Mouse (Mus musculus) intestine, embryonic 15.5 days (tissue): Measurements from ENCODE around the gene Pzp. TPM values are rescaled to one million over a fixed set of nuclear protein-coding genes. Genes with fewer than 3 reads are reported as not detected.
A peak's percentile ranks its signal among the peaks of the same experiment; 100 is the strongest.

ENCODE experiments used
- ATAC-seq: fragments of 200-750 bp; cut with Nextera tagmentation; 2 replicates; pipeline ENCODE4 v1.8.0; 2017; ENCODE audit warnings: moderate TSS enrichment, moderate library complexity
- H3K27ac ChIP-seq: fragments of 300-500 bp; sonication (generic); 2 replicates; pipeline ENCODE4 v1.5.1; 2015; ENCODE audit warnings: mild to moderate bottlenecking, inconsistent platforms
- H3K27me3 ChIP-seq: fragments of 300-500 bp; sonication (generic); replicated peaks from 2 replicates; pipeline ENCODE4 v1.6.1; 2015; ENCODE audit warnings: inconsistent platforms
- H3K36me3 ChIP-seq: fragments of 300-500 bp; sonication (generic); 2 replicates; pipeline ENCODE4 v1.6.1; 2015; ENCODE audit warnings: inconsistent platforms
- H3K4me1 ChIP-seq: fragments of 300-500 bp; sonication (generic); replicated peaks from 2 replicates; pipeline ENCODE4 v1.6.1; 2015; ENCODE audit warnings: inconsistent platforms
- H3K4me2 ChIP-seq: fragments of 300-500 bp; sonication (generic); replicated peaks from 2 replicates; pipeline ENCODE4 v1.6.1; 2015; ENCODE audit warnings: mild to moderate bottlenecking, inconsistent platforms
- H3K4me3 ChIP-seq: fragments of 300-500 bp; sonication (generic); replicated peaks from 2 replicates; pipeline ENCODE4 v1.5.1; 2015; ENCODE audit warnings: inconsistent platforms
- H3K9ac ChIP-seq: fragments of 300-500 bp; sonication (generic); 2 replicates; pipeline ENCODE4 v1.6.1; 2015; ENCODE audit warnings: inconsistent platforms
- H3K9me3 ChIP-seq: fragments of 300-500 bp; sonication (generic); 2 replicates; pipeline ENCODE4 v1.6.1; 2016; ENCODE audit warnings: inconsistent platforms
- WGBS: fragments of 180-500 bp; shearing (Covaris S2); methylation state at CpG from one replicate; pipeline ENCODE4 v1.1.7; 2015; 5-methylcytosine and 5-hydroxymethylcytosine counted together
- polyA plus RNA-seq: library from polyadenylated mRNA; unstranded; fragments of >200 nt; fragmentation: Nextera tagmentation; extraction: Ambion mirVana; gene quantifications from 2 replicates; pipeline ENCODE4 v1.2.1, GENCODE M21; 2015

The Pzp gene
- 2.0 and 3.8 TPM in 2 replicates for polyA plus RNA-seq

GRCm38 (mm10) chr6:128526601-128527000, at the start of gene Pzp:
Gene Pzp, minus strand, starts transcription at chr6:128526720.
- WGBS, result 73% methylated on average over 4 of the region's 4 CpGs
- Histone ChIP-seq H3K36me3 (no peaks in the 10 kb centered on the region), H3K4me2 (no peak within 1 kb of the TSS), H3K9ac (no peak within 1 kb of the TSS), H3K27me3 (no peaks in the 10 kb centered on the region), H3K4me1 (no peaks in the 10 kb centered on the region), H3K9me3 (no peaks in the 10 kb centered on the region), H3K4me3 (no peak within 1 kb of the TSS), H3K27ac (no peak within 1 kb of the TSS)
- no peak for ATAC-seq

GRCm38 (mm10) chr6:128566589-128566988, 40.1 kb upstream of the Pzp start:
- WGBS, result 89% methylated on average over 11 of the region's 11 CpGs
- Histone ChIP-seq H3K9ac (no peak overlapping the region), H3K27me3 (no peaks in the 10 kb centered on the region), H3K4me1 (no peaks in the 10 kb centered on the region), H3K9me3 (no peaks in the 10 kb centered on the region), H3K27ac (no peak overlapping the region), H3K4me3 (no peak overlapping the region), H3K36me3 (no peaks in the 10 kb centered on the region), H3K4me2 (no peak overlapping the region)
- no peak for ATAC-seq

GRCm38 (mm10) chr6:128554049-128554448, 27.5 kb upstream of the Pzp start:
- 83% methylated on average over 7 of the region's 7 CpGs for WGBS
- no peak overlapping the region for H3K27ac ChIP-seq

GRCm38 (mm10) chr6:128549463-128550452, 23.2 kb upstream of the Pzp start:
- no peak overlapping the region for H3K4me3 ChIP-seq
- H3K4me2 ChIP-seq, result peak overlapping the region; percentile 24; the same call in 1 of the 2 replicates
- no peaks in the 10 kb centered on the region for H3K36me3 ChIP-seq
- peak; percentile 96 for ATAC-seq
- no peaks in the 10 kb centered on the region for H3K27me3 ChIP-seq
- H3K27ac ChIP-seq, result peak overlapping the region; percentile 29
- no peak overlapping the region for H3K9ac ChIP-seq
- 61% methylated on average over 15 of the region's 15 CpGs for WGBS
- no peaks in the 10 kb centered on the region for H3K4me1 ChIP-seq
- no peaks in the 10 kb centered on the region for H3K9me3 ChIP-seq

More at GRCm38 (mm10) chr6:128554049-128554448, 27.5 kb upstream of the Pzp start:
- ATAC-seq, result no peak
- Histone ChIP-seq H3K4me3 (no peak overlapping the region), H3K9ac (no peak overlapping the region), H3K4me2 (no peak overlapping the region), H3K4me1 (no peaks in the 10 kb centered on the region), H3K36me3 (no peaks in the 10 kb centered on the region), H3K27me3 (no peaks in the 10 kb centered on the region), H3K9me3 (no peaks in the 10 kb centered on the region)

- no peaks in the 10 kb centered on the region for H3K9me3 ChIP-seq
- H3K27me3 ChIP-seq, result no peaks in the 10 kb centered on the region
- H3K36me3 ChIP-seq, result no peaks in the 10 kb centered on the region
- H3K27ac ChIP-seq, result no peak overlapping the region
- H3K4me3 ChIP-seq, result no peak overlapping the region
- ATAC-seq, result no peak
- no peaks in the 10 kb centered on the region for H3K4me1 ChIP-seq
- WGBS, result 82% methylated on average over 10 of the region's 10 CpGs
- no peak overlapping the region for H3K4me2 ChIP-seq
- no peak overlapping the region for H3K9ac ChIP-seq
These were observed 22.0 kb upstream of the Pzp start for GRCm38 (mm10) chr6:128548532-128548931.

GRCm38 (mm10) chr6:128545402-128545801, 18.9 kb upstream of the Pzp start:
- no peak overlapping the region for H3K4me3 ChIP-seq
- H3K27ac ChIP-seq, result no peak overlapping the region
- no peaks in the 10 kb centered on the region for H3K36me3 ChIP-seq
- no peak overlapping the region for H3K9ac ChIP-seq
- H3K4me2 ChIP-seq, result no peak overlapping the region
- H3K4me1 ChIP-seq, result no peaks in the 10 kb centered on the region
- ATAC-seq, result no peak
- 84% methylated on average over 4 of the region's 4 CpGs for WGBS
- no peaks in the 10 kb centered on the region for H3K27me3 ChIP-seq
- no peaks in the 10 kb centered on the region for H3K9me3 ChIP-seq

GRCm38 (mm10) chr6:128543226-128543625, 16.7 kb upstream of the Pzp start:
- Histone ChIP-seq H3K36me3 (no peaks in the 10 kb centered on the region), H3K9ac (no peak overlapping the region), H3K27ac (no peak overlapping the region), H3K9me3 (no peaks in the 10 kb centered on the region), H3K27me3 (no peaks in the 10 kb centered on the region), H3K4me1 (no peaks in the 10 kb centered on the region), H3K4me3 (no peak overlapping the region), H3K4me2 (peak overlapping the region; percentile 42)
- ATAC-seq, result peak; percentile 71
- 60% methylated on average over 13 of the region's 13 CpGs for WGBS

- Histone ChIP-seq H3K4me2 (no peak overlapping the region), H3K36me3 (no peaks in the 10 kb centered on the region), H3K9me3 (no peaks in the 10 kb centered on the region), H3K27me3 (no peaks in the 10 kb centered on the region), H3K27ac (no peak overlapping the region), H3K9ac (no peak overlapping the region), H3K4me3 (no peak overlapping the region), H3K4me1 (no peaks in the 10 kb centered on the region)
- WGBS, result 83% methylated on average over 2 of the region's 2 CpGs
- ATAC-seq, result peak; percentile 65
These were observed 8.7 kb upstream of the Pzp start for GRCm38 (mm10) chr6:128535250-128535649.

GRCm38 (mm10) chr6:128533296-128533695, 6.8 kb upstream of the Pzp start:
- no peak overlapping the region for H3K9ac ChIP-seq
- no peak overlapping the region for H3K4me2 ChIP-seq
- H3K36me3 ChIP-seq, result no peaks in the 10 kb centered on the region
- H3K27me3 ChIP-seq, result no peaks in the 10 kb centered on the region
- H3K27ac ChIP-seq, result no peak overlapping the region
- H3K4me1 ChIP-seq, result no peaks in the 10 kb centered on the region
- no peaks in the 10 kb centered on the region for H3K9me3 ChIP-seq
- WGBS, result 82% methylated on average over 6 of the region's 6 CpGs
- ATAC-seq, result no peak
- H3K4me3 ChIP-seq, result no peak overlapping the region

GRCm38 (mm10) chr6:128532701-128533100, 6.2 kb upstream of the Pzp start:
- Histone ChIP-seq H3K36me3 (no peaks in the 10 kb centered on the region), H3K4me2 (no peak overlapping the region), H3K4me3 (no peak overlapping the region), H3K27ac (no peak overlapping the region), H3K9me3 (no peaks in the 10 kb centered on the region), H3K27me3 (no peaks in the 10 kb centered on the region), H3K9ac (no peak overlapping the region), H3K4me1 (no peaks in the 10 kb centered on the region)
- no peak for ATAC-seq
- WGBS, result 80% methylated on average over 9 of the region's 9 CpGs

- Histone ChIP-seq H3K4me3 (no peak overlapping the region), H3K4me2 (no peak overlapping the region), H3K27me3 (no peaks in the 10 kb centered on the region), H3K27ac (no peak overlapping the region), H3K9ac (no peak overlapping the region), H3K4me1 (no peaks in the 10 kb centered on the region), H3K36me3 (no peaks in the 10 kb centered on the region), H3K9me3 (no peaks in the 10 kb centered on the region)
- no peak for ATAC-seq
- 40% methylated on average over 4 of the region's 4 CpGs for WGBS
These were observed 2.0 kb upstream of the Pzp start for GRCm38 (mm10) chr6:128528491-128528890.

- H3K4me3 ChIP-seq, result no peak overlapping the region
- H3K27ac ChIP-seq, result no peak overlapping the region
- peak; percentile 59; the same call in 1 of the 2 replicates for ATAC-seq
- no peak overlapping the region for H3K9ac ChIP-seq
- no peak overlapping the region for H3K4me2 ChIP-seq
- no peaks in the 10 kb centered on the region for H3K36me3 ChIP-seq
- H3K27me3 ChIP-seq, result no peaks in the 10 kb centered on the region
- WGBS, result 50% methylated on average over 1 of the region's 1 CpGs
- no peaks in the 10 kb centered on the region for H3K4me1 ChIP-seq
- no peaks in the 10 kb centered on the region for H3K9me3 ChIP-seq
These were observed 590 bp upstream of the Pzp start for GRCm38 (mm10) chr6:128527110-128527509.

GRCm38 (mm10) chr6:128525801-128526200, 719 bp downstream of the Pzp start:
- H3K27me3 ChIP-seq, result no peaks in the 10 kb centered on the region
- no peaks in the 10 kb centered on the region for H3K4me1 ChIP-seq
- WGBS, result 77% methylated on average over 4 of the region's 4 CpGs
- no peak for ATAC-seq
- H3K4me3 ChIP-seq, result no peak overlapping the region
- no peak overlapping the region for H3K27ac ChIP-seq
- H3K4me2 ChIP-seq, result no peak overlapping the region
- H3K9me3 ChIP-seq, result no peaks in the 10 kb centered on the region
- no peaks in the 10 kb centered on the region for H3K36me3 ChIP-seq
- H3K9ac ChIP-seq, result no peak overlapping the region
